1 mouse cellular context compared by ENCODE assay signal in the genomic region with DNA sequence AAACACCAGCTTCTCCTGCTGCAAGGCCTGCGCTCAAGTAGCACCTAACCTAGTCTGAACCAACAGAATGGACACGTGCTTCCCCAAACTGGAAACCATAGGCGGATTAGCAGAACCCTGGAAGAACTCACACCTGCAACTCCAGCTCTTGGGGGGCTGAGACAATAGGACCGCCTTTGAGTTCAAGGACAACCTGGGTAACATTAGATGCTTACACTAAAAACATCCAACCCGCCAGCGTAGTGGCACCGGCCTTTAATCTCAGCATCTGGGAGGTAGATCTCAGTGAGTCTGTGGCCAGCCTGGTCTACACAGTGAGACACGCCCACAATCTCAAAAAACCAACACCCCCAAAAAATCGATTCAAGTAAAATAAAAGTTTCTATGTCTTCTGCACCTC.
TF ChIP-seq lines count a peak whose summit lies in the region.

No protein-coding gene starts in this region.

TF ChIP-seq in CH12.LX, 34 proteins besides CTCF, POLR2A, EP300 and RAD21 (continued from another document):
- no peak for TF ChIP-seq ZKSCAN1 (IDR thresholded peaks at IDR 0.05; ENCODE audit: borderline replicate concordance, low read depth, low read length)
- TF ChIP-seq MAX (IDR thresholded peaks at IDR 0.05; ENCODE audit: low read length), result peak; percentile 80
- TF ChIP-seq USF2 (conservative IDR thresholded peaks at IDR 0.05; ENCODE audit: low read depth, low read length), result no peak
- TF ChIP-seq ELF1 (IDR thresholded peaks at IDR 0.05; ENCODE audit: low read depth, low read length), result no peak
- no peak for TF ChIP-seq UBTF (IDR thresholded peaks at IDR 0.05; ENCODE audit: low read depth, low read length)
- TF ChIP-seq PAX5 (IDR thresholded peaks at IDR 0.05; ENCODE audit: low read length), result no peak
- no peak for TF ChIP-seq USF1 (IDR thresholded peaks at IDR 0.05; ENCODE audit: low read depth, low read length)
- TF ChIP-seq NRF1 (IDR thresholded peaks at IDR 0.05; ENCODE audit: low read depth, low read length), result no peak
- no peak for TF ChIP-seq RCOR1 (conservative IDR thresholded peaks at IDR 0.05; ENCODE audit: low read depth, low read length)
- TF ChIP-seq KAT2A (IDR thresholded peaks at IDR 0.05; ENCODE audit: insufficient replicate concordance, low read length), result no peak
- no peak for TF ChIP-seq JUND (conservative IDR thresholded peaks at IDR 0.05; ENCODE audit: low read depth, low read length)
- peak; percentile 39; the same call in 1 of the 2 replicates for TF ChIP-seq CHD1 (IDR thresholded peaks at IDR 0.05; ENCODE audit: low read depth, low read length)
- TF ChIP-seq MXI1 (IDR thresholded peaks at IDR 0.05; ENCODE audit: low read depth, low read length), result 0 out of 2 replicates have a peak, but pooled peaks have one; percentile 21
- 0 out of 2 replicates have a peak, but pooled peaks have one; percentile 22 for TF ChIP-seq NELFE (IDR thresholded peaks at IDR 0.05; ENCODE audit: low read depth, low read length)
